Mouse (Mus musculus): ENCODE measurements around the gene Lhx2. TPM values are rescaled to one million over a fixed set of nuclear protein-coding genes. Genes with fewer than 3 reads are reported as not detected.

Gene Lhx2
- polyA plus RNA-seq, 1 experiment from 2014 or later = 1.7 TPM

- ATAC-seq (no peak), DNase-seq (no peak)
- Histone ChIP-seq H3K9ac (replicated peaks) (0 out of 2 replicates have a peak overlapping the region, but pooled peaks have one; percentile 9), H3K27ac (ENCODE audit: low read depth) (no peak overlapping the region), H3K36me3 (replicated peaks; ENCODE audit: insufficient read depth, low read length) (no peaks in the 10 kb centered on the region), H3K27me3 (ENCODE audit: insufficient read depth, low read length) (peaks cover 99% of the 10 kb centered on the region), H3K4me1 (ENCODE audit: insufficient read depth) (peaks cover 4% of the 10 kb centered on the region; the same call in 1 of the 2 replicates), H3K9me3 (ENCODE audit: low read length) (no peaks in the 10 kb centered on the region), H3K4me2 (ENCODE audit: low read depth, low read length) (peak overlapping the region; percentile 54), H3K4me3 (ENCODE audit: low read depth, low read length) (peak overlapping the region; percentile 29)
- 2% methylated on average over 19 of the region's 19 CpGs for WGBS (ENCODE audit: insufficient replicate concordance)
- TF ChIP-seq CTCF (IDR thresholded peaks at IDR 0.05; ENCODE audit: low read depth) = no peak
- TF ChIP-seq EP300 (IDR thresholded peaks at IDR 0.05; ENCODE audit: low read depth) = no peak
Observed at GRCm38 (mm10) chr2:38355731-38356427, 16.8 kb downstream of the Lhx2 start.

DNA sequence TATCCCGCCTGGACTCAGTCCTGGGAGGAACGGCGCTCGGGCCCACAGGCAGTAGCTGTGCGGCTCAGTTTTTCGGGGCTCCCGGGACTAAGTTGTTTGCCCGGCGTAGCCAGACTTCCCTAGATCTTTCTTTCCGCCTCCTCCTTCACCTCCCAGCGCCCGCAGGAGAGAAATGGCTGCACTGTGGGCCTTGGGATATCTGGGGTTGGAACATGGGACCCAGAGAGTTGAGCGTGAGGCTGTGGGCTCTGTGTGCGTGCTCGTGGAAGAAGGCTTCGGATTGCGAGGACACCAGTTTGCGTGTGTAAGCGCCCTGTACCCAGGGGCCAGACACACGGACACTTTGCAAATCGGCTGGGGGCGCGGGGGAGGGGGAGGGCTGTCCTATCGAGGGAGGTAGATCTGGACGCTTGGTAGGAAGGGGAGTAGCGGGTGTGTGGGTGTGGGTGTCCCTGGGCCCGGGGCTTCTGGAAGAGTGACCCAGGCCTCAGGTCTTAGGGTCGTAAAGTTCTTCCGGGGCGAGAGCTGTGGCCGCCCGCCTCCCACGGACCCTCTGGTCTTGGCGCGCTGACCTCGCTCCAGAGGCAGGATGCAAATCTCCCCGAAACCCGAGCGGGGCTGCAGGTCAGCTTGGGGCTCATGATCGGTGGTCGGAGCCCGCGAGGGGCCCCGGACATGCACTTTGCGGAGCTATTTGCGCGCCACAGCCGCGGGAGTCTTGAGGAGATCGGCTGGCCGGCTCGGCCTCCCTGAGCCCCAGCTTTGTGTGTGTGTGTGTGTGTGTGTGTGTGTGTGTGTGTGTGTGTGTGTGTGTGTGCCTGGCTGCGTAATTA is 17.6 kb downstream of the Lhx2 start:
- Histone ChIP-seq H3K4me3 (ENCODE audit: low read depth, low read length) (peak overlapping the region; percentile 29), H3K4me1 (ENCODE audit: insufficient read depth) (no peaks in the 10 kb centered on the region; the same call in 1 of the 2 replicates), H3K4me2 (ENCODE audit: low read depth, low read length) (peak overlapping the region; percentile 54), H3K27ac (ENCODE audit: low read depth) (no peak overlapping the region), H3K36me3 (replicated peaks; ENCODE audit: insufficient read depth, low read length) (no peaks in the 10 kb centered on the region), H3K9me3 (ENCODE audit: low read length) (no peaks in the 10 kb centered on the region), H3K9ac (replicated peaks) (peak overlapping the region; percentile 9; the same call in 1 of the 2 replicates), H3K27me3 (ENCODE audit: insufficient read depth, low read length) (peaks cover 99% of the 10 kb centered on the region)
- ATAC-seq = no peak
- WGBS (ENCODE audit: insufficient replicate concordance) = 1% methylated on average over 52 of the region's 53 CpGs
- DNase-seq = no peak
- no peak for TF ChIP-seq CTCF (IDR thresholded peaks at IDR 0.05; ENCODE audit: low read depth)
- TF ChIP-seq EP300 (IDR thresholded peaks at IDR 0.05; ENCODE audit: low read depth) = no peak

DNA sequence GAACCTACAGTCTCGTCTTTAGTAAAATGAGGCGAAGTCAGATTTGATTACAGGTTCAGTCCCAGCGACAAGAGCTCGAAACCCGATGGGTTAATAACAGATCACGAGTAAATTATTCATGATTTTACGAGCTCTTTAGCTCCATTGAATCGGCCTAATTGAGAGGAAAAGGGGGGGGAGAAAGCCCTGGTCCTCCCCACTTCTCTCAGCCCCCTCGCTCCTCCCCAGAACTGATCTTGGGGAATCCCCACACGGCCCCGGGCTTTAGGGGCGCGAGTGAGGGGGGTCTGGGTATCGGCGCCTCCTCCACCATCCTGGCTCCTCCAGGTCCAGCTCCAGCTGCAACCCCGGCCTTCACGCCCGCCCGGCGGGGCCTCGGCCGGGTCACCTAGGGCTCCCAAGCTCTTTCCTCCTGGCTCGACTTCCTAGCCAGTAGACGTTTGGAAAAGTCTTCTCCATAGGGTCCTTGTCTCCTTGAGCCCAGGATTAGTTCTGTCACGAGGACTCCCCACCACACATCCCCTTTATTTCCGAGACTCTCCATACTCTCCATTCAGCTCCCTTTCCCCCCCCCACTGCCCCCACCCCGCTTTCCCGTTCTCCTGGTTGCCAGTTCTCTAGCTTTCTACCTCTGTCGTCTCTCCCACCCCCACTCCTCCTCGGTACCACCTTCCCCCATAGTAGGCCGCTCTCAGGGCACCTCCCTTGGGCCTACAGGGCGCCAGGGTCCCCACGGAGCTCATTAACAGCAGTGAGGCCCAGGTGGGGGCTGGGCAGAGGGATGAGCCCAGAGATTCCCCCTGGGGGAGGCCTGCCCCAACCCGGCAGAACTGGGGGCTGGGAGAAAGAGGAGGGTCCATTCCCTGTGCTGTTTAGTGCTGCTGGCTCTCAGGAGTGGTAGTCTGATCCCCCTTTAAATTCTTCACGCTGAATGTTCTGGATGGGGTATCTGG is 18.5 kb downstream of the Lhx2 start:
- Histone ChIP-seq H3K36me3 (replicated peaks; ENCODE audit: insufficient read depth, low read length) (no peaks in the 10 kb centered on the region), H3K9ac (replicated peaks) (no peak overlapping the region), H3K4me2 (ENCODE audit: low read depth, low read length) (peak overlapping the region; percentile 54), H3K27me3 (ENCODE audit: insufficient read depth, low read length) (peaks cover 95% of the 10 kb centered on the region), H3K4me3 (ENCODE audit: low read depth, low read length) (peak overlapping the region; percentile 29; the same call in 1 of the 2 replicates), H3K27ac (ENCODE audit: low read depth) (no peak overlapping the region), H3K4me1 (ENCODE audit: insufficient read depth) (no peaks in the 10 kb centered on the region), H3K9me3 (ENCODE audit: low read length) (no peaks in the 10 kb centered on the region)
- TF ChIP-seq CTCF (IDR thresholded peaks at IDR 0.05; ENCODE audit: low read depth) (no peak), EP300 (IDR thresholded peaks at IDR 0.05; ENCODE audit: low read depth) (no peak)
- no peak for DNase-seq
- WGBS (ENCODE audit: insufficient replicate concordance) = 8% methylated on average over 35 of the region's 35 CpGs
- ATAC-seq = no peak

- ATAC-seq = no peak
- H3K4me1 ChIP-seq (ENCODE audit: insufficient read depth) = no peaks in the 10 kb centered on the region
- no peak for DNase-seq
- no peak overlapping the region for H3K9ac ChIP-seq (replicated peaks)
- H3K9me3 ChIP-seq (ENCODE audit: low read length) = no peaks in the 10 kb centered on the region
- no peak overlapping the region for H3K4me2 ChIP-seq (ENCODE audit: low read depth, low read length)
- H3K27ac ChIP-seq (ENCODE audit: low read depth) = no peak overlapping the region
- no peaks in the 10 kb centered on the region for H3K36me3 ChIP-seq (replicated peaks; ENCODE audit: insufficient read depth, low read length)
- 3% methylated on average over 3 of the region's 3 CpGs for WGBS (ENCODE audit: insufficient replicate concordance)
- TF ChIP-seq CTCF (IDR thresholded peaks at IDR 0.05; ENCODE audit: low read depth) (no peak), EP300 (IDR thresholded peaks at IDR 0.05; ENCODE audit: low read depth) (no peak)
- H3K27me3 ChIP-seq (ENCODE audit: insufficient read depth, low read length) = peaks cover 94% of the 10 kb centered on the region
- no peak overlapping the region for H3K4me3 ChIP-seq (ENCODE audit: low read depth, low read length)
Observed at GRCm38 (mm10) chr2:38358611-38359010, 19.5 kb downstream of the Lhx2 start.

DNA sequence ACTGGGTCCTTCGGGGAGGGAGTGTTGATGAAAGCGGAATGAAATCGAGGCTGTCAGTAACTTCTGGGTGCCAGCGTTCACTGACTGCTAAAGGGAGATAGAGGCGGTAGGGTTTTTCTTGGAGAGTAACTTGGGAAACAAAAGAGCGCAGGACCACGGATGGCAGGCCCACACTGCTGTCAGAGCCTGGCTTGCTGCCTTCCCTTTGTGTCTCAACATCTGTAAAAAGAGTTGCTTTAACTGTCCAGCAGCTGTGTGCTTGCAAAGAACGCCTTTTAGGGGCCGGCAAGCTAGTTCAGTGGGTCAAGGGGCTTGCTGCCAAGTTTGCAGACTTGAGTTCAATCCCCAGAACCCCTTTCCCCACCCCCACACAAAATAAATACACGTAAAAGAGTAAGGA is 20.1 kb downstream of the Lhx2 start:
- Histone ChIP-seq H3K9me3 (ENCODE audit: low read length) (no peaks in the 10 kb centered on the region), H3K27ac (ENCODE audit: low read depth) (no peak overlapping the region), H3K4me3 (ENCODE audit: low read depth, low read length) (no peak overlapping the region), H3K27me3 (ENCODE audit: insufficient read depth, low read length) (peaks cover 92% of the 10 kb centered on the region), H3K4me2 (ENCODE audit: low read depth, low read length) (no peak overlapping the region), H3K36me3 (replicated peaks; ENCODE audit: insufficient read depth, low read length) (no peaks in the 10 kb centered on the region), H3K4me1 (ENCODE audit: insufficient read depth) (no peaks in the 10 kb centered on the region), H3K9ac (replicated peaks) (no peak overlapping the region)
- DNase-seq (no peak), ATAC-seq (no peak)
- under 1% methylated on average over 10 of the region's 10 CpGs for WGBS (ENCODE audit: insufficient replicate concordance)
- TF ChIP-seq CTCF (IDR thresholded peaks at IDR 0.05; ENCODE audit: low read depth) (no peak), EP300 (IDR thresholded peaks at IDR 0.05; ENCODE audit: low read depth) (no peak)

Measured in liver, postnatal 0 days (tissue).